Mouse (Mus musculus) ES-CJ7 (cell line): ENCODE results near the gene Rslcan18.
"Not testable (repeated sequence)": the region's sequence is repeated elsewhere in the genome, so short reads cannot be mapped to it uniquely, and the experiment has no call there.

Source experiments
- DNase-seq: peaks from one replicate; pipeline ENCODE4 v3.0.0; 2011; ENCODE audit warnings: low read depth, low spot score

Rslcan18 gene

DNA sequence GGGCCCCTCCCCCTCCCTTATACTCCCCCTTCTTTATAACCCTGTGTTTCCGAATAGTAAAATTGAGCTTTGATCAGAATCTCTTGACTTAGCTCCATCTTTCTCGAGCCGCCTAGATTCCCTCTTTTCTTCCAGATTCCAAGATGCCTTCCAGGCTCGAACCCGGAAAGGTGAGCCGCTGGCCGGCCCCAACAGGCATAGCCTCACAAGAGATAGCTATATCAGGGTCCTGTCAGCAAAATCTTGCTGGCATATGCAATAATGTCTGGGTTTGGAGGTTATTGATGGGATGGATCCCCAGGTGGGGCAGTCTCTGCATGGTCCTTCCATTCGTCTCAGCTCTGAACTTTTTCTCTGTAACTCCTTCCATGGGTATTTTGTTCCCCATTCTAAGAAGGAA is at the start of gene Rslcan18:
Gene Rslcan18, minus strand, starts transcription at position 101 of the 400 bp plus-strand sequence.
- not testable (repeated sequence) for DNase-seq

GRCm38 (mm10) chr13:67128038-67128721 is 12.1 kb upstream of the Rslcan18 start:
- DNase-seq: peak; percentile 92

GRCm38 (mm10) chr13:67127507-67127906 is 11.4 kb upstream of the Rslcan18 start:
- not testable (repeated sequence) for DNase-seq

- no peak for DNase-seq
Measured at GRCm38 (mm10) chr13:67124460-67124859, 8.4 kb upstream of the Rslcan18 start.

DNA sequence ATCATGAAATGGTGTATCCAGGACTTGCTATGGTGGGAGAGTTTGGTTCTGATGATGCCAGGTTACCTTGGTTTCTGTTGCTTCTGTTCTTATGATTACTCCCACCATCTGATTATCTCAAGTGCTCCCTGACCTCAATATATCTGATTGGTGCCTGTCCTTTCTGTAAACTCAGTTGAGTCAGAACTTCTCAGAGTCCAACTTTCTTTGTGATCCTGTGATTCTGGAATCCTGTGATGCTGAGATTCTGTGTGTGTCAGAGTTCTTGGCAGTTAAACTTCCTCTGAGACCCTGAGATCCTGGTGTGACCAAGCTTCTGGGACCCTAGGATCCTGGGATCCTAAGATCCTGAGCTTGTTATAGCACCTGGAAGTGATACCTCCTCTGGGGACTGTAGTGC is 5.3 kb upstream of the Rslcan18 start, which contains the start of gene Zfp759:
Gene Zfp759, plus strand, starts transcription at position 301 of the 400 bp plus-strand sequence.
- DNase-seq: not testable (repeated sequence)

DNA sequence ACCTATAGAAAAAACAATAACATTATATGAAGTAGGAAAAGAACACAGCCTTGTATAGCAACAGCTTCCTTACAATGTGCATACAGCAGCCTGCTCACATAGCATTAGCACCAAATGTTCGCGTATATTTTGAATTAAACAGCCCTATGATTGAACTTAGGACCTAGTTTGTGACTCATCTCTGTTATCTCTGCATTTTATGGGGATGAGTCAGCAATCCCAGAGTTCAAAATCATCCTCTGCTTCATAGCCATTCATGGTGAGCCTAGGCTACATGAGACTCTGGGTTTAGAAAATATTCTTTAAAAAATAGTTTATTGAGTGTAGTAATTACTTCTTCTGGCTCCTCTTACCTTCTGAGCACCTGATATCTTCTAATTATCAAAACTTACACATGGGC is 2.8 kb downstream of the Rslcan18 start:
- DNase-seq: no peak

- DNase-seq: peak; percentile 17
Measured at GRCm38 (mm10) chr13:67112096-67112495, 4.0 kb downstream of the Rslcan18 start.

- DNase-seq: no peak
Measured at GRCm38 (mm10) chr13:67108821-67109206, 7.2 kb downstream of the Rslcan18 start.

- peak; percentile 99 for DNase-seq
Measured at GRCm38 (mm10) chr13:67108194-67108820, 7.8 kb downstream of the Rslcan18 start, which contains the start of gene Gm28557. TSS of gene Gm28557 (minus strand) at chr13:67108604.

GRCm38 (mm10) chr13:67107681-67108080 is 8.4 kb downstream of the Rslcan18 start:
- no peak for DNase-seq

DNA sequence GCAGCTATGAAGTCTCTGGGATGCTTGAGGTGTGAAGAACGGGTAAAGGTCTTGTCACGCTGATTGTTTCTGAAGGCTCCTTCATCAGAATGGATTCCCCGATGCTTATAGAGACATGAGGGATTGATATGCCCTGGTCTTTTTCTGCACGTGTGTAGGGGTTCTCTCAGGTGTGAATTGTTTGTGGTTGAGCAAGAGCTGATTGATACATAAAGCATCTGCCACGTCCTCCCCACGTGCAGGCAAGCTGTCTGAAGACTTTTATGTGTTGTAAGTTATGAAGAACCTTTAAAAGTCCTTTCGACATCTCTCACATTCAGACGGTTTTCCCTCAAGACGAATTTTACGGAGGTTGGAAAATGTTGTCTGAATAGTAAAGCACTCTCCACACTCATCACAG is 18.2 kb downstream of the Rslcan18 start, which contains the start of gene Zfp708:
Gene Zfp708, minus strand, starts transcription at position 101 of the 400 bp plus-strand sequence.
- no peak for DNase-seq

DNA sequence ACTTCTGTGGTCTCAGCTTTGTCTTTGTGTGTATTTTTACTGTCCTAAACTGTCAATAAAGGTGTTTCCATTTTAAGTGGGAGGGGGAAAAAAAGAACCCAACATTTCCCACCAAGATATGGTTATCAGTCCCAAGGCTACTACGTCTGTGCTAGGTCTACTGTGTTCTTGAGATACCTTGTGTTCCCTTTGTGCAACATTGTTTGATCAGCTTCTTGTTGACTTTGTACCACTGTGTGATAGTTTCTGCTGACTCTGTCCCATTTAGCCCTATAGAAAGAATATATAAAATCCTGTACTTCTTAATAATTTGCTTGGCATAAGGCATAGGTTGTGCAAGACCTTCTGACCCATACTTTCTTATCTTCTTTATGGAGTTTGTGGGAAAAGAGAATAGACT is 25.9 kb downstream of the Rslcan18 start:
- no peak for DNase-seq

DNA sequence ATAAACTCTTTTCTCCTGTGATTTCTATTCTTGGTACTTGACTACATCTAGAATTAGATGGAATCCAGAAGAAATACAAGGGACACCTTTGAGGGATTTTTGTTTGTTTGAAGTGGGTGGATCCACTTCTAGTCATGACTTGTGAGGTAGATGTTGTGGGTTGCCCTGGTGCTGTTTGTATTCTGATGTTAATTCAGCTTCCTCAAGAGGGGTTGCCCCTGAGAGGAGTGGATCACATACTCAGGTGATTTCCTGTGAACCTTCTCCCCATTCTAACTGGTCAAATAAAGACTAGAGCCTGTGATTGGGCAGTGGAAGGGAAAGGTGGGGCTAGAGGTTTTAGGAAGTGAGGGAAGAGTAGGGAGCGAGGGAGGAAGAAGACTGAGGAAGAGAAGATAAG is 34.1 kb downstream of the Rslcan18 start:
- peak; percentile 71 for DNase-seq

- DNase-seq: peak; percentile 86
Measured at GRCm38 (mm10) chr13:67081142-67081713, 34.8 kb downstream of the Rslcan18 start.

GRCm38 (mm10) chr13:67077244-67077643 is 38.8 kb downstream of the Rslcan18 start:
- no peak for DNase-seq

DNA sequence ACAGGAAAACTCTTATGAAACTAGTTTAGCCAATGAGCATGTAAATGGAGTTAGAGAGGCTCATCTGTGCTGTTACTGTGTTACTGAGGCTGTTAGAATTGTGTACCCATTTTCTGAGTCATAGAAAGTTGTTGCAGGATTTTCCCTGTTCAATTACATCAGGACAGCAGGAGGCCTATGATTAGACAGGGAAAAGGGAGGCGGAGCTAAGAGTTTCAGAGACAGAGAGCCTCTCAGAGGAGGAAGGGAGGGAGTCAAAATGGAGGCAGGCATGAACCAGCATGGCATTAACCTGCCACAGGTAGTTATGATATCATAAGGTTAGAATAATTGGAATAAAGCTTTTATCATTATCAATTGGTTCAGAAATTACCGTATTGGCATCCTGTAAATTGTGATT is 43.3 kb downstream of the Rslcan18 start:
- DNase-seq: no peak

GRCm38 (mm10) chr13:67065386-67065785 is 50.7 kb downstream of the Rslcan18 start:
- no peak for DNase-seq

- DNase-seq: peak; percentile 37
Measured at GRCm38 (mm10) chr13:67062427-67062826, 53.6 kb downstream of the Rslcan18 start.

DNA sequence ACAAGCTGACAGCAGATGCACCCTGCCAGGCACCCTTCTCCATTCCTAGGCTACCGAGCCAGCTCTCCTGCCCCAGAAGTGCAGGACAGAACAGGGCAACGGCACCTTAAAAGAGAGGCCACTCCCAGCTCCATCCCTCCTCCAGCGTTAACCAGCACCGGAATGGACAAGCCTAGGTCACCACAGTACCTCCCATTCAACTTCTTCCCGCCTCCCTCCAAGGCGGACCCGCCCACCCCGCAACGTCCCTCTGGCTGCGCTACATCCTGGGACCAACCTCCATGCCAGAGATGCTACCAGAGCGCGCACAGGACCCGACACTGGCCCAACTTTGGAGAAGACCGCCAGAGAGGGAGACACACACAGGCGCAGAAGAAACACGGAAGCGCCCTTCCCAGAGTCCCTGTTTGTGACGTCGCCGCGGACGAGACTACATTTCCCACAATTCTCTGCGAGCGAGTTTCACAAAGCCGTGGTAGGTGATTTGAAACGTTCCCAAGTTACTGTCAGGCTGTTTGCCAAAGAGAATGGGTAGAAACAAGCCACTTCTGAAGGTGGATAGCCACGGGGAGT is 55.2 kb downstream of the Rslcan18 start, which contains the start of gene Zfp712:
Gene Zfp712, minus strand, starts transcription at position 385 of the 573 bp plus-strand sequence.
- peak; percentile 95 for DNase-seq

DNA sequence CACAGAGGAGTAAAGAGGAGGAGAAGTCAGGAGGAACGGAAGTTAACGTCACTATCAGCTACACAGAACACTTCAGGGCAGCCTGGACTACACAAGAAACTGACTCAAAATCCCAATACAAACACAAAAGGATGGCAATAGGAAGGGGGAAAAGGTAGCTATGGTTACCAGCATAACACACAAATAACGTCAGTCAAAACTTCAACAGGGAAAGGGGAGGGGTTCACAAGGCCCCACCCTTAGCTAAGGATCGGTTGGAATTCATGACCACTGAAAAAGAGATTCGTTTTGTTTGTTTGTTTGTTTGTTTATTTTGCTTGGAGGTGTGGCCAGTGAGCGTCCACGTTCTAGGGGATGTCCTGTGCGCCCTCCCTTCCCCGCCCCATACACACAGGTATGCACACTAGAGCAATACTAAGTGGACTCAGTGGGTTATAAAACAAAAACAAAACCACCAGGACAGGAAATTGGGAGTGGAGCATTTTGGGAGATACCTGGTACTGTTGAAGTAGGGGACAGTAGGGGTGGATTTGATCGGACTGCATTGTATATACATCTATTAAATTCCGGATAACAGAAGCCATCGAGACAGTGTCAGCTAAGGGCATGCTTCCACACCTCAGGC is 55.8 kb downstream of the Rslcan18 start:
- no peak for DNase-seq
